Mouse (Mus musculus) layer of hippocampus, adult 18-20 months (tissue): ENCODE measurements around the gene Pmp22. TPM values are rescaled to one million over a fixed set of nuclear protein-coding genes. Genes with fewer than 3 reads are reported as not detected.
A peak's percentile ranks its signal among the peaks of the same experiment; 100 is the strongest.

Experiments used
- DNase-seq, 2 experiments: peaks; one replicate each; pipeline ENCODE4 v3.0.0; 2022; ENCODE audit warnings: low spot score in 2 of 2
- total RNA-seq, 2 experiments: library from RNA; stranded (reverse); gene quantifications; 2 replicates each; pipeline ENCODE4 v1.2.3; 2021

Gene Pmp22
- total RNA-seq, 2 experiments from 2014 or later, result 29.1 to 30.5 TPM

DNA sequence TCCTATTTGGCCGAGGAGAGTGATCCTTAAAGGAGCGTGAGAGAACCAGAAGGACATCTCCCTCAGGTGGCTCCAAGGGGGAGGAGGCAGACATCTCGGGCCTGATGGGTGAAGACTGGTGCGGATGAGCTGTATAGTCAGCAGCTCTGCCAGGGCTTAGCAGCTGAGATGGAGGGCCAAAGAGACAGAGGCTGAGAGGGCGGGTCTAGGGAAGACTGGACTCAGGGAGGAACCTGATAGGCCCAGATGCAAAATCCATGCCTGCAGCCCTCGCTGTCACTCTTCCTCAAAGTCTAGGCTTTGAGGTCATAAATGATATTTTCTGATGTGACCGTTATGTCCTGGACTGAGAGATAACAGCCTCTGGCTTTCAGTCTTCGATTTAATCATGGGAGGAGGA is 1.8 kb upstream of the Pmp22 start:
- DNase-seq, result no peak

DNA sequence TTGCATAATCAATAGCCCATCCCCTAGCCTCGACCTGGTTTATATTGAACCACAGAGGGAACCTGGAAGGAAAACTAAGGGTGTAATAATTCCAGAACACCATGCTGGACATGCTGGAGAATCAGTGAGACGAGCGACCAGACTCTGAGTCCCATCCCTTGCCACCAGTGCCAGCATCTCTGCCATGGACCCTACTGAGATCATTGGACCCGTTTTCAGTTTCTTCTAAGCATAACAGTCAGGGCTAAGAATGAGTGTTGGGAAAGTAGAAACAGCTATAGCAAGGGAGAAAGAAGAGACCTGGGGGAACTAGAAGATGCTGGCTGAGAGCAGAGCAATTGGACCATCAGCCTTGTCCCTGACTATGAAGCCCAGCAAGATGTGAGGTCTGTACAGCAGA is 1.3 kb upstream of the Pmp22 start:
- no peak for DNase-seq

DNA sequence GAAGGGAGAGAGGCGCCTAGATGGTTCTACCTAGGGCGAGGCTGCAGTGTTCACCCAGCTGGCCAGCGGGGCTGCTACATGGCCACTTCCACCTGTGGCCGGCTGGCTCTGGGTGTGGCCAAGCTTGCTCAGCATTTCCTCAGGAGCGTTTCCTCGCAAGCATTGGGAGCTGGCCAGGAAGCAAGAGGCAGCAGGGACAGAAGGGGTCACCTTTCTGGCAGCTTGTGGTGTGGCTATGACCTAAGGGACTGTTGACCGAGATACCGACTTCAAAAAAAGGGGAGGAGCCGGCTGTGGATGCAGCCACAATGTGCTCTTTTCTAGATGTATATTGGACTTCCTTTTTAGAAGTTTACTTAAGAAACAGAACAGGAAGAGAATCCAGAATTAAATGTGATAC is 593 bp downstream of the Pmp22 start:
- no peak for DNase-seq

DNA sequence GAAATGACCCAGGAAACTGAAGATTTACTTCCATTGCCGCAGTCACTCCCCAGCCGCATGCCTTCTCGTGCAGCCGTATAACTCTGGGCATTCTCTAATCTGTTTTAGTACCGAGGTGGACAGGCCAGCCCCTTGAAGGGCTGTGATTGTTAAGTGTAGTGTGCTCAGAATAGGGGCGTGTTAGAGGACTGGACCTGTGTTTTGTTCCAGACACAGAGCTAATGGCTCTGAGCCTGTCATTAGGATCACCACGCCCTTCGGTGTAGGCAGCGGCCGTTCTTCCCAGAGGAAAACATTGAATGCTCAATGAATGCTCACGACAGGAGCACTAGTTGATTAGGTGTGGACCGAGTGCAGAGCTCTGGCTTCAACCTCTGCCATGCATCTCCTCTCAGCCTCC is 1.1 kb downstream of the Pmp22 start:
- DNase-seq, result no peak

DNA sequence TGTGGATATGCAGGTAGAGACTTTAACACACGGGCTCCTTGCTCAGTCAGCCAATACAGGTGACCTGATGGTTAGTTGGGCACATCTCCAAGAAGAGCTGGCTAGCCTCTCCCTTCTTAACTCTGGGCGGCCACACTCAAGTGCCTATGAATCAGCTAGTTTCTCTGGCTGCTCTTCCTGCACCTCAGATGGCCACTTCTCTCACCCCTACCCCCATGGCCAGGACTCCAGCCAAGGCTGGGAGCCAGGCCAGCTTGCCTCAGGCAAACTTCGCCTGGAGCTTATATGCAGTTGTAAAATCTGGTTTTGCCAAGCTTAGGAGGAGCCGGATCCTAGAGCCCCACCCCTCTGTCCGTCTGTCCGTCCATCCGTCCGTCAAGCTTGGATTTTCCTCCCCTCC is 1.7 kb downstream of the Pmp22 start:
- DNase-seq, result peak in 1 of 2 experiments; percentile 35

DNA sequence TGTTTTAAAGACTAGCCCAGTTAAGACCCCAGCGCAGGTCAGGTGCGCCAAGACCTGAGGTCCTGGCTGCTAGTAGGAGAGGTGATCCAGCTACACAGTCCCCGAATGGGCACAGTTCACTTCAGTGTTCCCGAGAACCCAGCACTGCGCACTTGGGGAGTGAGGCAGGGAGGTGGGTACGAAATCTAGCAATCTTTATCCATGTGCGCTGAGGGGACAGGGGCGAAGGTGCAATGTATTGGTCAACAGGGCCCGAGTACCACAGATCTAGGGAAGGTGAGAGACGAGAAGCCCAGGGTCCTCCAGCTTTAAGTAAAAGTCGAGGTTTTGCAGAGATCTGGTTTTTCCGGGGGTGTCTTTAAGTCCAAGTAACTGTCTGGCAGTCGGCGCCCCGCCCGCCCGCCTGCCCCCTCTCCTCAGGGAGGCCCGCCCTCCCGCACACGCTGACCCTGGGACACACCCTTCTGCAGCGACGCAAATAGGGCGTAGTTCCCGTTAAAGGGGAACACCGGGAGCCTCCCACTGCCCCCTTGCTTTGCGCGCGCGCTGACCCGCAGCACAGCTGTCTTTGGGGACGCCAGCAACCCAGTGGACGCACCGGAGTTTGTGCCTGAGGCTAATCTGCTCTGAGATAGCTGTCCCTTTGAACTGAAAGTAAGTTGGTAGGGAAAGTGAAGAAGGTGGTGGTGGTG is 2.4 kb downstream of the Pmp22 start:
- no peak for DNase-seq

DNA sequence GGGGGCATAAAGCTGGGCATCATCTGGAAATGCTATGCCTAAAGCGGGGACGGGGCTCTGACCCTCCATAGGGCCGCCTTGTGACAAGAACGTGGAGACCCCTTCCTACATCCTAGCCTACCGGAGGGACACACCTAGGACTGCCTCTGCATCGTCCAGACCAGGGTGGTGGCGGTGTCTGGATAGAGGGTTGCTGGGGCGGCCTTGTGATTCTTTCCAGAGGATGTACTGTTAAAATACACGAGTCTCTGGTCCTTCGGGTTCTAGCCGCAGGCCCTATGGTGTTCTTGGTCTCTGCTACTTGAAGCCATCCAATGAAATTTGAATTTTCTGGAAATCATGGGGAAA is 2.9 kb downstream of the Pmp22 start:
- DNase-seq, result no peak

DNA sequence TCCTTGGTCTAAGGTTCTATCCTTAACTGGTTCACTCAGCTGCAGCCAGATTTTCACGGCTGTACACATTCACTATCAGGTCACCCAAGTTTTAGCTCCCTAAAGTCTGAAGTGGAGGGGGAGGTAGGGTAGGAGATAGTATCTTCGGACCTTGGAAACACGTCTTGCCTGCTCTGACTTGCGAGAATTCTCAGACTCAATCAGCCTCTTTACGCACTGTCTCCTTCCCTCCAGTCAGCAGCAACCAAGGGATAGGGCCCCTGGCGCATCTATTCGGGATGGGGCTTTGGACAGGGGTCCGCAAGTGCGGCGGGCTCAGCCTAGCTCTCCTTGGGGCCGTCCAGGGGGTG is 3.3 kb downstream of the Pmp22 start:
- DNase-seq, result no peak

DNA sequence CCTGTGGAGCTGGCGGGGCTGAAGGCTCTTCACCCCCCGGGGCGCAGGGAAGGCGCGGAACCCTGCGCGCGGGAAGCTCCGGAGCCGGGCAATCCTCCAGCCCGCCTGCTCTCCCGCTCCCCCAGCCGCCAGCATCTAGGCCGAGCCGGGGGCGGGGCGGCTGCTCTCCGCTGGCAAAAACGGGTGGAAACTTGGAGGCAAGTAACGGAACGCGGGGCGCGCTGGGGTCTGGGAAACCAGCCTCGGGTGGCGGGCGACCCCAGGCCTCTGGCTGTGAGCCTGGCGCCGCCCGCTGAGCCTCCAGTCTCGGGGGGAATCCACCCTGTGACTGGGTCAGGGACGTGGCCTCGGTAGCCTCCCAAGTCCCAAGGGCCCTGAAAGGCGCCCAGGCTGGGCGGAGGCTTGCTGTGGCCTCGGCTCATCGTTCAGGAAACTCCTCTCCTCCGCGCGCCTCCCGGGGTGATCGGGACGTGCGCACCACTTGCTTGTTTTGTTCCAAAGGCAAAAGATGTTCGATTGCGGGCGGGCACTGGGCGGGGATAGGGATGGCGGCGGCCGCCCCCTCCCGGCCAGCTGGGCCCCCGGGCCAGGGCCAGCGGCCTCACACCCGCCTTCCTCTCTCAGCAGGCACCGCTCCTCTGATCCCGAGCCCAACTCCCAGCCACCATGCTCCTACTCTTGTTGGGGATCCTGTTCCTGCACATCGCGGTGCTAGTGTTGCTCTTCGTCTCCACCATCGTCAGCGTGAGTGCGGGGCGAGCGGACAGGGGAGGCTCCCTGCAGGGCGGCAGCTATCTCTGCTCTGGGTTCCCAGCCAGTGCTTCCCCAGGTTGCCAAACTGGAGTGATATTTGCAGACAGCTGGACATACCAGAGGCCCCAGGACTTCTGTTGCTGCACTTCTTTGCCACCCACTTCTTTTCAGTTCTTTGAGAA is 4.0 kb downstream of the Pmp22 start:
- DNase-seq, result peak; percentile 40 to 63

DNA sequence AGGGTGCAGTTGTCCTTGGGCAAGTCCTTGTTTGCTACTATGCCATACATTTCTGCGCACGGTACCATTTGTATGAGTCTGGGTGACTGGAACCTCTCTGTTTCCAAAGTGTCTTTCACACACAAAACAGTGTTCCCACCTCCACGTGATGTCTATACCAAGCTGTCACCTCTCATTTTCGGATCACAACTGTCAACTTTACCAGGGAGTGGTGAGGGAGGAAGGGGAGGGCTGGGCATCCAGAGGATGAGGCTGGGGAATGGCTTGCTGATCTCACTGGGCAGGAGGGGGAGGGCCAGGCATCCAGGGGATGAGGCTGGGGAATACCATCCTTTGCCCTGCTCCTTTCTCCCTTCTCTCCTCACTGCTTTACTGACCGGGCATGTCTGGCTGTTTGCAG is 5.2 kb downstream of the Pmp22 start:
- no peak for DNase-seq

DNA sequence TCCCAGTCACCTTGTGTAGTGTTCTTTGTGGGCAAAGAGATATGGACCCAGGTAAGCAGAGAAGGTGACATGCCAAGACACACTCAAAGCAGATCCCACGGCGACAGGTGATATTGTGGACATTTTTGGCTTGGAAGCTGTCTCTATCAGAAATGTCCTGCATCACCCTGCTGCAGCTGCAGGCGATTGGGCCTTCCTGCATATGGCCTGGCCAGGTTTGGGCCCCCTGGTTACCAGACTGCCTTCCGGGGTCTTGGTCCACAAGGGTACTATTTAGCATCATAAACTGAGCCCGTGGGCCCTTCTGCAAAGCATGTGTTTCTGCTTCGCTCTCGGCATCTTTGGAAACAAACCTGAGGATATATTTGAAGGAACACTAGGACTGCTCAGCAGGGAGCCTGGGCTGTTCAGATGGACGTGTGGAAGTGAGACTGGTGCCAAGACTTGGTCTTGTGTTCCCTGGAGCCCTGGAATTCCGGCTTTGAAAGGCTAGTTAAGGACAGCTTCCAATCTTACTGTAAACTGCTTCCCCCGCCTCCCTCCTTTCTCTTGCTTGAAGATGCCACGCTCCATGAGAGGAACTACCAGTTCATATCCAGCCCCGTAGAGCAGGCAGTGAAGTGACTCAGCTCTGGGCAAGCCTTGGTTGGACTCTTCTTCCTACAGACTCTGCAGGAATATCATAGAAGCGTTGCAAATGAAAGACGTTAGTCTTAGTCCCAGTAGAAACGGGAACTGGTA is 6.1 kb downstream of the Pmp22 start:
- DNase-seq, result no peak

DNA sequence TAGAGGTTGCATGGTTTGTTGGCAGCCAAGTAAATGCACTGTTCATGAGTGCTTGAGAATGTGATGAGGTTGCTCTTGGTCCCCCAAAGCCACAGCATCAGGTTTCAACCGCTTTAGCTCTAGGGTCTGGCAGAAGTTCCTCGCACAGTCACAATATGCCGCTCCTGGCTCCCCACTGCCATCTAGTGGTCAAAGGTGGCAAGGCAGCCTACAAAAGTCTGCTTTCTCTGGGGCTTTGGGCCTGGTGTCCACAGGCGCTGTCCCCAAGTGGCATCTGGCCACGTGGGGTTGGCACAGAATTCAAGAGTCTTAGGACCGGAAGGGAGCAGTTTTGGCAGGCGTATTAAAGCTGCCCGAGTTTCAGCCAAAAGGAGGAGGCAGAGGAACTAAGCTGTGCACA is 6.8 kb downstream of the Pmp22 start:
- peak; percentile 85 to 96 for DNase-seq

DNA sequence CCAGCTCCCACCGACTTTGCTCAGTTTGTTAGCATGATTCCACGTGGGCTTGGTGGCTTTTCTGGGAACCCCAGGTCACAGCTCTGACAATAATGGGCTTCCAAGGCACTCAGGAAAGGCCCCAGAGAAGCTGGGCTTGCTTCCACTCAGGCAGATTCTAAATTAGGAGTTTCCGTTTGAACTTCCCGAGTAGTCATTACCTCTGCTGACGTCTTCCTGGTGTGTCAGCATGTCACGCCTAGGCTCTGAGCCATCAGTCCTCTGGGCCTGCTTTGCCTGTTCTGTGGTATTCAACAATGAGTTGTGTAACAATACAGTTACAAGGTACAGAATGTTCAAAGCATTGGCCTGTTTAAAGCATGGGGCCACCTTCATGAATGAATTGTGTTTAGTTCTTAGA is 7.4 kb downstream of the Pmp22 start:
- DNase-seq, result peak in 1 of 2 experiments; percentile 25

DNA sequence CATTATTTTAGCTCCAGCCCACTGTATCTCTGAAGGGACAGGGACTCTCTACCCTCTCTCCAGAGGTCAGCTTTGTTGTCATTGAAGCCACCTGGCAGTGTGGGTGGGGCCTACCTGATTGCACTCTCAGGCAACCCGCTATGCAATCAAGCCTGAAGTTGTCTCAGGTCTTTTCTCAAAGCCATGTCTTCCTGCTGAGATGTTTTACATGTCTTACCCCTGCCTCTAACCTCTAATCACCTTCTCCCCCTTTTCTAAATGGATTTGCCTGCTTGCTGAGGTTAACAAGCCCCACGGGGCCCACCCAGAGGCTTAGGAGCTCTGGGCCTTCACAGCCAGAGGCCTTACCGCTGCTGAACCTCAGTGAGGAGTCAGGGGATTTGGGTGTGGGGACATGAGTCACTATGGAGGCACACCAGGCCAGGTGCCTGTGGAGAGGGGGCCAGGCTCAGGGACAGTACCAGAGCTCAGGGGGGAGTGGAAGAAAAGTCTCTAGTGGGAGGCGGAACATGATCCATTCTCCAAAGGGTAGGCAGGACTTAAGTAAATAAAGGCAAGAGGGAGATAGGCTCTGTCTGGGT is 8.1 kb downstream of the Pmp22 start:
- DNase-seq, result no peak

DNA sequence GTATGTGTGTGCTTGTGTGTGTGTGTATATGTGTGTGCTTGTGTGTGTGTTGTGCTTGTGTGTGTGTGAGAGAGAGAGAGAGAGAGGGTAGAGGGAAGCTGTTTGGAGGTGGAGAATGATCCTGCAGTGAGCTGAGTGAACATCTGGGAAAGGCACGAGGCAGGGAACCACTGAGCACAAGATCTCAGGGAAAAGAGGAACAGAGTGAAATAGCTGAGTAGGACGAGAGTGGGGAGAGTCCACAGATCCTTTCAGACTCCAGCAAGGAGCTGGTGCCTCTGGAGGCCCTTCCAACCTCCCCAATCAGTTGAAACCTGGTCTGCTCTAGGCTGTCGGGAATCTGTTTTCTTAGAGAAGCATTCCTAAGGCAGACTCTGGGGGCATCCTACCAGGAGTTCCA is 10.0 kb downstream of the Pmp22 start:
- DNase-seq, result no peak

DNA sequence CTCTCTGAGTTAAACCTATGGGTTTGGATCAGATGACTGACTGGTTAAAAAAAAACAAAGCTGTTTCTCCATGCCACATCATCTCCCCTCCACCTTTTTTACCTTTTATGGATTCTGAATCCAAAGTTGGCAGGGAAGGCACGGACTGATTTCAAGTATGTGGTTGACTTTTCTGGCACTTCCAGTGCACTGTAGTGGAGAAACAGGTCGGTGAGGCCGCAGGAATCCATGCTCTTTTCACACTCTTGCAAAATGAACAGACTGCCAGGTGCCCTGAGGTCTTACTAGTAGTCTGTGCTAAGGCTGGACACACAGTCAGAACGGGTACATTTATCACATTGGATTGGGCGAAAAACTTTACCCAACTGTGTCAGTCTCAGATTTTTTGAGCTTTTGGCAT is 13.5 kb downstream of the Pmp22 start:
- no peak for DNase-seq

DNA sequence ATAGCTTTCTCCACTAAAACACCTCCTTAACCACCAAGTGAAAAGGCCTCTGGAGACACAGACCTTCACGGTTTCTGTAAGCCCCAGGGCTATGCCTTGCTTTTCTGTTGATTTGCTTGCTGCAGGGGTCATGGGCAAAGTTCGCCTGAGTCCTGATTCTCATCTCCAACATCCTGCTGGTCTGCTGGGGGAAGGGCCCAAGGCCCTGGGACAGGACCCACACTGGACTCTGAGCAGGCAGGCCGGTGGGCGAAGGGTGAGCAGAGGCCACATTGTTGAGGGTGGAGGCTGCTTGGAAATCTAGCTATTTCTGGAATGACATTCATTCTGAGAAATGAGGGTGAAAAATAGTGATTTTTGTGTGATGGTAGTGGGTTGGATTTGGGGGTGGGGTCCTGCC is 14.0 kb downstream of the Pmp22 start:
- no peak for DNase-seq

DNA sequence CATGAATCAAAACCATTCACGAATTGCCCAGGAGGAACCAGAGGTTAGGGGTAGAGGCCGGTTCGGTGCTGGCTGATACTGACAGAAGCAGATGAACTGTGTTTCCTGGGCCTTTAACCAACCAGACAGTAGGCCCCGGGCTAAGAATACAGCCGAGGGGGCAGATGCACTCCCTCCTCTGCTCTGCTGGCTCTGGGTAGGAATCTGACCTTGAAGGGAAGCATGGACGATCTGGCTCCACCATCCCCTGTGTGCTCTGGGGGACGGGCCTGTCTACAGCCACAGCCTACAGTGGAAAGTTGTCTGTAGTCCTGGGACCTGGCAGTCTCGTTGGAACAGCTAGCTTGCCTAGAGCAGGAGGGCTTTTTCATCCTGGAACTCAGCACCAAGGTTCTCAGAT is 14.7 kb downstream of the Pmp22 start:
- DNase-seq, result no peak

DNA sequence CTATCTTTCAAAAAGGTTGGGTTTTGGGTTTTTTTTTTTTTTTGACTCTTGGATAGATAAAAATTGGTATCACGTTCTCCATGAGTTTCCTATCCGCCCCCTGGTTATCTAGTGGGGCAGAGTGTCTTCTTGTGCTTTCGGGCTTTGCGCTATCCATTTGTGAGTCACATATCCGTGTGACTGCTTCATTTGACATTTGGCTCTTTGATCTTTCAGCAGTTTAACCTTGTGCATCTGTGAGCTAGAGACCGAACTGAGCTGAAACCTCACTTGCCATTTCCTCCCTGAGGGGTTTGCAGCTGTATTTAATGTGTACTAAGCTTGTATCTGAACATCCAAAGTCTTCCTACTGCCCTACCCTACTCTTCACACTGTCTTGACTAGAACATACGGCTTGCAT is 17.8 kb downstream of the Pmp22 start:
- DNase-seq, result no peak

DNA sequence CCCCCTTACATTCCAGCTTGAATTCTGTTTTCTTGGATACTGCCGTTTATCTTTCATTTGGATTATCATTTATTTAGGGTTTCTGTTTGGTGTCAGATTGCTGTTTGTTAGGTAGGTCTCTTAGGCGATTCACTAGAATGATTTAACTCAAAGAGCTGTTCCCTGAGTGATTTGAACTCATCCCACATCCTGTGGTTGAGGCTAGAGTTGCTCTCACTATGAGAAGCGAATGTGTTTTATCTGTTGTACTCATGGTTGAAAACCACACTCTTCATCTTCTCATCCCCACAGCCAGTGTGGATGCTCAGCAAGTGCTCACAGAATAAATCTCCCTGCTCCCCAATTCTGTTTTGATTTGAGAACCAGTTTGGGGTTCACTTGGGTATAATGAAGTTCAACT is 19.5 kb downstream of the Pmp22 start:
- no peak for DNase-seq

DNA sequence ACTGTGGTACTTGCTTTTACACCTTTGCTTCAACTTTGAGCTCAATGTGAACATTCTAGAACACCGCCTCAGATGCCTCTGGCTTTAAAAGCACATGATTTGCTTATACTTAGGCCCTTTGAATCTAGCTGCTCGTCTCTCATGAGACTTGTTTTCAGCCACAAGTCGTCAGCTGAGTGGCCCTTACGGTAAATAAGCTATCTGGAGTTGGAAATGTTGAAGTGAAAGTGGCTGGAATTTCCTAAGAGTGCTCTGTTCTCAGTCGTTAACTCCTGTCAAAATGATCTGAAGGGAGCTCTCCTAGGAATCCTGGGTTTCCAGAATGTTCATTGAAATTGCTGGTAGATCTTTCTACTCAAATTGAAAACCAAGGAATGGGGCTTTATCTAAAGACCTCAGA is 23.1 kb downstream of the Pmp22 start:
- DNase-seq, result no peak

DNA sequence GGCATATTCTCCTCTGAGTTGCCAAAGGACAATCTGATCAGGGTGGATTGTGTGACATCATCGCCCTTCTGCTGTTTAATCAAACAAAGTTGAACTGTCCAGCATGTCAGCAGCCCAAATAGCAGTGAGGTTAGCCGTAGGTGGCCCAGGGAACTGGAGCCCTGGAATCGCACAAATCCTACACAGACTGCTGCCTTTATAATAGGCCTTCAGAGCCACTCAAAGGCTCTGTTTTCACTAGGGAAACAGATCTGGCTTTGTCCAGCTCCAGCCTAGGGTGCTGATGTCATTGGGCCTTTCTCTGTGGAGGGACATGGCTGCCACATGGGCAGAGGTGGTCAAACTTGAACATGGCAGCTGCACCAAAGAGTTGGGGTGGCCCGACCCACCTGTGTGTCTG is 28.3 kb downstream of the Pmp22 start:
- DNase-seq, result no peak
